Comparison of ENCODE assay signal across 11 mouse cellular contexts in genomic region chr3:131246579-131247046, GRCm38 (mm10). TPM values are rescaled to one million over a fixed set of nuclear protein-coding genes. Genes with fewer than 3 reads are reported as not detected.
DNase-seq lines count a peak whose midpoint lies in the region; ATAC-seq and TF ChIP-seq lines count a peak whose summit lies in the region.
"Had no signal": no experiment of that assay in that cellular context is flagged by ENCODE, and none has a peak within 500 bp of the region (broad histone marks: within the 10 kb centered on the region; RNA-seq: fewer than 3 reads in every experiment).

No protein-coding gene starts in this region.

- no peak for TF ChIP-seq CTCF in gastrocnemius, adult 2 months (IDR thresholded peaks at IDR 0.05)
- TF ChIP-seq CTCF in liver, postnatal 0 days (IDR thresholded peaks at IDR 0.05; ENCODE audit: low read depth) = no peak

- WGBS in liver, postnatal 0 days (ENCODE audit: insufficient replicate concordance) = 85% methylated on average over 8 of the region's 8 CpGs
- WGBS in kidney, embryonic 15.5 days = 92% methylated on average over 8 of the region's 8 CpGs

- intact Hi-C loops in gastrocnemius, adult 2 months (cut with DNase I) = no loop called here

- TF ChIP-seq EP300 in liver, postnatal 0 days (IDR thresholded peaks at IDR 0.05; ENCODE audit: low read depth) = no peak

- no peak for ATAC-seq in liver, postnatal 0 days
- ATAC-seq in common myeloid progenitor, adult 5-6 weeks (replicated peaks; ENCODE audit: low read depth, poor library complexity, severe bottlenecking) = peak; percentile 19; the same call in 1 of the 2 replicates
- peak; percentile 44; the same call in 1 of the 2 replicates for ATAC-seq in kidney, embryonic 15.5 days (replicated peaks; ENCODE audit: low FRiP score)

- peak overlapping the region; percentile 72 for H3K27ac ChIP-seq in gastrocnemius, adult 2 months
- H3K27ac ChIP-seq in liver, postnatal 0 days (ENCODE audit: low read depth) = peak overlapping the region; percentile 85
- H3K27ac ChIP-seq in kidney, embryonic 15.5 days = no peak overlapping the region
- H3K27ac ChIP-seq: embryonic facial prominence, embryonic 13.5 days had no signal

- no peaks in the 10 kb centered on the region for H3K27me3 ChIP-seq in liver, postnatal 0 days (ENCODE audit: insufficient read depth, low read length)
- no peaks in the 10 kb centered on the region for H3K27me3 ChIP-seq in kidney, embryonic 15.5 days
- H3K27me3 ChIP-seq: embryonic facial prominence, embryonic 13.5 days had no signal

- peaks cover 5% of the 10 kb centered on the region; the same call in 1 of the 2 replicates for H3K4me1 ChIP-seq in liver, postnatal 0 days (ENCODE audit: insufficient read depth)
- no peaks in the 10 kb centered on the region for H3K4me1 ChIP-seq in kidney, embryonic 15.5 days

- no peak overlapping the region for H3K4me2 ChIP-seq in liver, postnatal 0 days (ENCODE audit: low read depth, low read length)
- no peak overlapping the region for H3K4me2 ChIP-seq in kidney, embryonic 15.5 days
- H3K4me2 ChIP-seq: embryonic facial prominence, embryonic 13.5 days; liver, embryonic 11.5 days had no signal

- DNase-seq in gastrocnemius, adult 2 months = no peak
- DNase-seq in gastrocnemius, adult 8-10 months (ENCODE audit: low spot score in 2 of 2) = no peak
- no peak for DNase-seq in liver, postnatal 0 days
- no peak for DNase-seq in liver
- no peak for DNase-seq in cerebellum, adult 9-10 months
- DNase-seq in c-Kit-positive CD71-positive TER-119-positive erythroid progenitor cells, embryonic 14.5 days (ENCODE audit: low spot score) = no peak
- DNase-seq: cerebellum, adult 2 months had no signal

- H3K9ac ChIP-seq in liver, postnatal 0 days (replicated peaks) = no peak overlapping the region
- H3K9ac ChIP-seq in kidney, embryonic 15.5 days = no peak overlapping the region
- H3K9ac ChIP-seq: embryonic facial prominence, embryonic 13.5 days had no signal

- no peak overlapping the region for H3K4me3 ChIP-seq in gastrocnemius, adult 2 months
- H3K4me3 ChIP-seq in liver, postnatal 0 days (ENCODE audit: low read depth, low read length) = no peak overlapping the region
- H3K4me3 ChIP-seq in kidney, embryonic 15.5 days (replicated peaks) = no peak overlapping the region
- H3K4me3 ChIP-seq: embryonic facial prominence, embryonic 13.5 days had no signal

- H3K36me3 ChIP-seq in liver, postnatal 0 days (replicated peaks; ENCODE audit: insufficient read depth, low read length) = peaks cover 20% of the 10 kb centered on the region
- H3K36me3 ChIP-seq in kidney, embryonic 15.5 days = peaks cover 67% of the 10 kb centered on the region

- H3K9me3 ChIP-seq in liver, postnatal 0 days (ENCODE audit: low read length) = no peaks in the 10 kb centered on the region
- no peaks in the 10 kb centered on the region for H3K9me3 ChIP-seq in kidney, embryonic 15.5 days (replicated peaks)
- H3K9me3 ChIP-seq: embryonic facial prominence, embryonic 13.5 days had no signal

RNA-seq across cellular contexts. Expression of gene Hadh, which starts 25.3 kb away (rescaled TPM):
- total RNA-seq in gastrocnemius, adult 2 months (2021) = 100 to 1,000 TPM; 138 to 218 TPM
- total RNA-seq in gastrocnemius, adult 8-10 months (2022) = 100 to 1,000 TPM; 133 to 163 (median 155) TPM
- polyA plus RNA-seq in liver, postnatal 0 days (2015; fragmentation: Nextera tagmentation; extraction: Ambion mirVana) = 279 and 305 TPM in 2 replicates
- total RNA-seq in common myeloid progenitor, adult 5-6 weeks (2017) = 49.8 and 64.4 TPM in 2 replicates
- polyA plus RNA-seq in kidney, embryonic 15.5 days (2015; fragmentation: Nextera tagmentation; extraction: Ambion mirVana) = 125 and 130 TPM in 2 replicates

RNA-seq across cellular contexts. Expression of gene Cyp2u1, which starts 56.4 kb away (rescaled TPM):
- total RNA-seq in gastrocnemius, adult 2 months (2021) = 10 to 100 TPM; 11.3 to 18.8 TPM
- total RNA-seq in gastrocnemius, adult 8-10 months (2022) = 10 to 100 TPM; 13.5 to 19.2 (median 16.0) TPM
- polyA plus RNA-seq in liver, postnatal 0 days (2015; fragmentation: Nextera tagmentation; extraction: Ambion mirVana) = 1.2 and 1.4 TPM in 2 replicates
- total RNA-seq in common myeloid progenitor, adult 5-6 weeks (2017) = 0.23 and 0.24 TPM in 2 replicates
- polyA plus RNA-seq in kidney, embryonic 15.5 days (2015; fragmentation: Nextera tagmentation; extraction: Ambion mirVana) = 2.5 and 3.4 TPM in 2 replicates
